Mouse (Mus musculus): ENCODE measurements around the gene Rhbdf2.
A peak's percentile ranks its signal among the peaks of the same experiment; 100 is the strongest.

Rhbdf2 gene

GRCm38 (mm10) chr11:116585682-116586081 lies 41.1 kb downstream of the Rhbdf2 start:
- DNase-seq = no peak

- peak; percentile 93 for DNase-seq
These were observed 45.4 kb downstream of the Rhbdf2 start, which contains the start of gene Ube2o for GRCm38 (mm10) chr11:116581376-116581814. TSS of gene Ube2o (minus strand) at chr11:116581447.

DNA sequence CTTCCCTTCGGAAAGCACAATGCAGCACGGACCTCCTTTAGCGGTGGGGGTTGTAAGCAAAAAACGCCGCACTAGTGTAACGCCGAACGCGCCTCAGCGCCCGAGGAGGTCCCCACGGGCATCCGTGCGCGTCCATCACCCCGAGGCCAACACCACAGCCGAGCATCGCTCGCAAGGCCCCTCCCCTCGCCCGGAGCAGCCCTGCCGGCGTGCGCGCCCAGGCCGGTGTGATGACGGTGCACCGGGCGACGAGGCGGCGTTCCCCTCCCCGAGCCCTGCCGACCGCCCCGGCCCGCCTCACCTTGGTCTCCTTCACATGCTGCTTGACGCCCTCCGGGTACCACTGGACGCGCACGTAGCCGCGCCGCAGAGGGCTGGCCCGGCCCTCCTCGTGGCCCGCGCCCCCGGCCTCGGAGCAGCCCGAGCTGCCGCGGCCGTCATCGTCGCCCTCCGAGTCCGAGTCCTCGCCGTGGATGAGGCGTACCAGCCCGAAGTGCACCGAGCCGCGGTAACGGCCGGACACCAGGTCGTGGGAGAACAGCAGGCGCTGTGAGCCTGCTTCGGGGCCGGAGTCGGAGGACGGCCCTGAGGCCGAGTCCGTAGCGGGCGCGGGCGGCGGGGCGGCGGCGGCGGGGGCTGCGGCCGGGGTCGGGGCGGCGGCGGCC lies 46.0 kb downstream of the Rhbdf2 start:
- DNase-seq = peak; percentile 76

- DNase-seq = no peak
These were observed 46.7 kb downstream of the Rhbdf2 start for GRCm38 (mm10) chr11:116580031-116580652.

GRCm38 (mm10) chr11:116579280-116579679 lies 47.5 kb downstream of the Rhbdf2 start:
- no peak for DNase-seq

DNA sequence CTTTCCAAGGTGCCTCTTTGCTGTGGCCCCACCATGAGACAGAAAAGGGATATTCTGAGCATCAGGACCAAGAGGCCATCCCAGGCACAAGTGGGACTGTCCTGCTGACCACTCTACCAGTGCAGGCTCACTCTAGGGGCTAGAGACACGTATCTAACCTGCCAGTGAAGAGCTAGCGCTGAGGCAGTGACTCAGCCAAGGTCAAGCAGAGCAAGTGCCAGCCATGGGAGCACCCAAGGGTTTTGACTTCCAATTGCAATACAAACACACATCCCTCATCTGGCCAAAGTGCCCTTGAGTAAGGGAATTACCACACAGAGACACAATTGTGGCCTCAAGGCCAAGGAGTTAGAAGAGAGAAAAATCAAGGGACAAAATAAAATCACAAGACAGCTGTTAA lies 51.4 kb downstream of the Rhbdf2 start:
- no peak for DNase-seq

DNA sequence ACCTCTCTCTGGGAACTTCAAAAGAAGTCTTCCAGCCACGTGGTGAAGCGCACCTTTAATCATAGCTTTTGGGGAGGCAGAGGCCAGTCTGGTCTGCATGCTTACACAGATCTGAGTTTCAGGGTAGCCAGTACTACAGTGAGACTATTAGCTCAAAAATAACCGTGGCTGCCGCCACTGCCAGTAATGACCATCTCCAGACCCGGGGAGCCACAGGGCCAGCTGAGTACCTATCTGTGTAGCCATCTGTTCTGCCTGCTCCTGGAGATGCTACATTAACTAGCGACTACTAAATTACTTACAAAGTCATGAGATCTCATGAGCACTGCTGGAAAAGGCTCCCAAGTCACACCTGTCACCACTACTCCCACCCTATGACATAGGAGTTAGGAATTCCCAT lies 51.8 kb downstream of the Rhbdf2 start:
- no peak for DNase-seq

GRCm38 (mm10) chr11:116574486-116574885 lies 52.3 kb downstream of the Rhbdf2 start:
- DNase-seq = no peak

- DNase-seq = no peak
These were observed 53.9 kb downstream of the Rhbdf2 start for GRCm38 (mm10) chr11:116572756-116573543.

DNA sequence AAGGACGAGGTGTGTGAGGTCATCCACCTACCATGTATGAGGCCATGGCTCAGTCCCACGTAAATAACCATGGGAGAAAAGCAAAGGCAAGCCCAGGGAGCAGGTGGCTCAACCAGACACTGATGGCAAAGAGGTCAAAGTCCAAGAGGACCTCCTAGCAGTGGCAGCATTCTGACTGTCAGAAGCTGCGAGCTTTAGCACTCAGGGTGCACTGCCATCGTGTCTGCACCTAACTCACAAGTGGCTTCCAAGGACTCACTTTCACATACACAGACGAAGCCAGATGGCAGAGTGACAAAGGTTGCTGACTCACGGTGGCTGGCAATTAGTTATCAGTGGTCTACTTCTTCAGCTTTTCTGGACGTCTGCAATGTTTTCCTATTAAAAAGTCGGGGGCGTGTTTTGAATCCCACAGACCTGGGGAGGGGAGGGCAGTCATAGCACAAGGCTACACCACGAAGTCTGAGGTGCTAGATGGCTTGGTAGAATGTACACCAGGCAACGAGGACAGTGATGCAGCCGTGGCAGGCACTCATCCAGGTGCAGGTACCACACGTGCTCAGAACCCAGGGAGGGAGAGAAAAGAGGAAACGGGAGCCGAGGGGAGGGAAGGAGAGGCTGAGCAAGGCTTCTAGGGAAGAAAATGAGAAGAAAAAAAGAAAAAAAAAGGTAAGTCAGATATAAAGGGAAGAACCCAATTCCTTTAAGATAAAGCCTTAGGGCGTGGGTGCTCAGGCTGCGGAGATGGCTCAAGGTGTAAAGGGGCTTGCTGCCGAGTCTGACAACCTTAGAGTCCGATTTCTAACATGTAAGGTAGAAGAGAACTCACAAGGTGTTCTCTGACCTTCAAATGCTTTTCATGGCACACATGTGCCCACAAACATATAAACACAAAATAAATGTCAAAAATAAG lies 54.8 kb downstream of the Rhbdf2 start:
- DNase-seq = no peak

DNA sequence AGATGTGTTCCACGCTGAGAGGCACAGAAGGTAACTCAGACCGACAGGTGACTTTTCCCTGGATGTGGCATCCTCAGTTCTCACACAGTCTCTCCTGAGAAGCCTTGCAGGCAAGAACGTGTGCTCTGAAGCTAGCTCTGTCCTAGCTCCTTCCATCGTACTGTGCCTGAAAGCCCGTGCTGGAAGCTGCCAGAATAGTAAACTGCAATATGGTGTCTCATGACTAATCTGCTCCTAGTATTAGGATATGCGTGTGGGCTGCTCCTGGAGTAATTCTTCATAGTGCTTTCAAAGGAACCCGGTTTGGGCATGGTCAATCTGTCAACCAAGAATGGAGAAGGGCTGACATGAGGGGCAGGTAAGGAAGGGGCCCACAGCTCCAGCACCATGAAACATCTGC lies 56.0 kb downstream of the Rhbdf2 start:
- DNase-seq = no peak

DNA sequence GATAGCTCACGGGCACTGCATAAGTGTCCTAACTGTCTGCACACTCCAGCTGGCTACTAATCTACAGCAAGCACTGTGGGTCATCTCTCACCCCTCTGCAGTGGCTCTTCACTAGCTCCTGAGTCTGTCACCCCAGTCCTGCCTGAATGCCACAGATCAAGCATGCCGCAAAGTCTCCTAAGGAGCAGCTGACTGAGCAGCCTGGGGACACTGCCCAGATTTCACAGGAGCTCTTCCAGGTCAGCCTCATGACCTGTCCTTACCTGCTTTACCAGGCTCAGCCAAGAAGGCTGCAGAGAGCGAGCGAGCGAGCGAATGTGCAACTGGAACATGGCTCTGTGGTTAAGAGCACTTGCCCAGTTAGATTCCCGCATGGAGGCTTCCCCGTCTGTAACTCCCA lies 59.3 kb downstream of the Rhbdf2 start:
- no peak for DNase-seq

GRCm38 (mm10) chr11:116565283-116566041 lies 61.4 kb downstream of the Rhbdf2 start:
- no peak for DNase-seq

DNA sequence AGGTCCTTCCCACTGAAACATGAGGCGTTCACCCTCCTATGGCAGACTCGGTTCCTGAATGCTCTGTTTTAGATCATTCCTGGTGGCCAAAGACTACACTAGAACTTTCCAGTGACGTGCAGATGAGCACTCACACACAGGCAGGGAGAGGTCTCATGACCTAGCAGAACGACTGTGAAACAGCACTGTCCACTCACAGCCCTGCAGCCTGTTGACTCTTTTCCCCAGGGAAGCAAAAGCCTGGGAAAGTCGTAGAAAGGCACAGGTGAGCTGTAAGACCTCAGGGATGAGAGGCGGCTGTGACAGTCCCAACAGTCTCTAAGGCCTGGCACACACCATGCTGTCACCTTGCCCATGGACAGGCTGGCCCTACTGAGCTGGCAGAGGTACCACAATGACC lies 70.5 kb downstream of the Rhbdf2 start:
- no peak for DNase-seq

DNA sequence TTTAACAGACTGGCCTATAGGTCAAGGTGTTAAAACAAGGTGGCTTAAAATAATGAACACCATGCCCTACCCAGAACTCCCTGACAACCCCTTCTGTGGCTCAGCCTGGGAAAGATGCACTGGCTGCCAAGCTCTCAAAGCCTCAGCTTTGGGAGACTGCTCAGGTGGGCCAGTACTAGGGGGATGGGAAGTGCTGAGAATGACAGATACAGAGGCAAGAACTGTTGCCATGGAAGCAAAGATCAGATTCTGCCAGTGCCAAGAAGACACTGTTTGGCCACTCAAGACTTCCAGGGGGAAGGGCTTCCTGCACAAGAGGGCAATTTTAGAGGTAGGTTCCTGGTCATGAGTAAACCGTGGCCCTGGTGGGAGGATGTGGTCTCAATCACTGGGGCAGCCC lies 71.2 kb downstream of the Rhbdf2 start:
- no peak for DNase-seq

DNA sequence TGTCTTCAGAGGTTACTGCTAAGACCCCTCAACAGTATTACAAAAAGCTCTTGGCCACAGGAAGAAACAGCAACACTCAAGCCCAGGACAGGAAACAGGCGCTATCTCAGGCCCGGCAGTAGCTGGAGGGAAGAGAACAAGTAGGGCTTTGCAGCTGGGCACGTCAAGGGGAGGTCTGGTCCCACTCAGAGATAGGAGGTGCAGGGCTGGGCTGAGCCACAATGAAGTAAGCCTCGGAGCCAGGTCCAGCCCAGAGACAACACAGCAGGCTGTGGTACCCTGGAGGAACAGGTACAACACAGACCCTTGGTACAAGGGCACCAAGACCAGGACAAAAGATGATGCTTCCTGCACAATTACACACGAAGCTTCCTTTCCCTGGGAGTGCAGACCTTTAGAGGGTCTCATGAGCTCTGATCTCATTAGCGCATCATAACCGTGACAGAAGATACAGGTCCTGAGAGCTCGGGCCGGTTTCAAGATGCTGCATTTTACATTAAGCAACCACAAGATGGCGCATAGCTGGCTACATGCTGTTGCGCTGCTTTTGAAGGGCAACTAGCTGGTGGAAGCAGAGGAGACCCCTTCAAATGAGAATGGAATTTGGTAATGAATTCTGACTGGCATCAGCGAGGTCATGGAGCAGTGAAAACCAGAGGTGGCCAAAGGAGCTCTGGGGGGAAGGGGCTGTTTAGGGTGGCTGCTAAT lies 72.5 kb downstream of the Rhbdf2 start:
- DNase-seq = peak; percentile 82

DNA sequence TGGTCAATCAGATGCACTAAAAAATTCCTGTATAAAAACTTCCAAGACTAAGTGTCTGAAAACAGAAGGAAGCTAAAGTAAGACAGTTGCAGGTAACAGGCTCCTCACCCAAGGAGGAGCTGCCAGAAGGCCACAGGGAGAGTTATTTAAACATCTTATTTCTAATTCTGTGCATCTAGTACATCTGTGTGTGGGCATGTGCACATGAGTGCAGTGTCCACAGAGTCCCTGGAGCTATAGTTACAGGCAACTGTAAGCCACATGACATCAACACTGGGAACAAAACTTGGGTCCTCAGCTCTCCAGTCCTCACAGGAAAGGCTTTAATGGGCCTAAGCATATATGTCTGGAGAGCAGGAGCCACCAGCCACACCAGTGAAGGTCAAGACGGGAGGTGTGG lies 74.6 kb downstream of the Rhbdf2 start:
- DNase-seq = no peak

GRCm38 (mm10) chr11:116550748-116551147 lies 76.1 kb downstream of the Rhbdf2 start:
- DNase-seq = no peak

- no peak for DNase-seq
These were observed 77.4 kb downstream of the Rhbdf2 start for GRCm38 (mm10) chr11:116549273-116550038.

DNA sequence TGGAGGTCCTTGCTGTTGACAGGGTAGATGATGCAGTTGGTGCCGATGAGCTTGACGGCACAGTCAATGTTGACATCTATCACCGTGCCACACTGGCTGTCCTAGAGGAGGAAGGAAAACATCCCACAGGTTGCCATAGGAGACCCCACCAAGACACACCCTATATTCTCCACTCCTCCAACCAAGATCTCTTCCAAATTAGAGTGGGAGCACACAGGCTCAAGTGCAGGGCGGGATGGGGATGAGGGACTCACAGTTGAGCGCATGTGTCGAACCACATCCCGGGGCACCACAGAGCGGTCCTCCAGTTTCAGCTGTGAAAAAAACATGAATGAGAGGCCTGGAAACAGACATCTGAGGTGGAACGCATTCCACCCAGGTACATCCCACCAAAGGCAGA lies 78.0 kb downstream of the Rhbdf2 start:
- no peak for DNase-seq
